Mouse (Mus musculus) 3134 (cell line): ENCODE data around the gene Flrt2.
A peak's percentile ranks its signal among the peaks of the same experiment; 100 is the strongest.

Experiments
- DNase-seq: peaks from one replicate; pipeline ENCODE4 v3.0.0-alpha.2; 2011; ENCODE audit warnings: low spot score; ENCODE audit not compliant: insufficient read length; ENCODE audit errors: extremely low read depth

Flrt2 gene

DNA sequence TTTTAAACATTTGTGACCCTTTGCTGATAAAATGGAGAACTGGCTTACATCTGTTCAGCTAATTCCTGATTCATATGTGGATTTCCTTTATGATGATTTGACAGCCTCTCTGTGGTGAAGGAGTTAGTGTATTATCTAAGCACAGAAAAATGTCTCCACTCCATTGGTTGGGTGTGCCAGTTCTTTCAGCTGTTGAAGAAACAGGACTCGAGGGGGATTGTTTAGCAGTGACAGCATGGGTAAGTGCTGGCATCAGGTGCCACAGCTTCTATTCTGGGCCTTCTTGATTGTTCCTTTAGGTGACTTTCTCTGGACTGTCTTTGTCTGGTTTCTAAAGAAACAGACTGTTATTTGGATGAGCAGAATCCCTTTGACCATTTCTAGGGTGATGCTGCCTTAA lies 42.0 kb downstream of the Flrt2 start:
- no peak for DNase-seq

DNA sequence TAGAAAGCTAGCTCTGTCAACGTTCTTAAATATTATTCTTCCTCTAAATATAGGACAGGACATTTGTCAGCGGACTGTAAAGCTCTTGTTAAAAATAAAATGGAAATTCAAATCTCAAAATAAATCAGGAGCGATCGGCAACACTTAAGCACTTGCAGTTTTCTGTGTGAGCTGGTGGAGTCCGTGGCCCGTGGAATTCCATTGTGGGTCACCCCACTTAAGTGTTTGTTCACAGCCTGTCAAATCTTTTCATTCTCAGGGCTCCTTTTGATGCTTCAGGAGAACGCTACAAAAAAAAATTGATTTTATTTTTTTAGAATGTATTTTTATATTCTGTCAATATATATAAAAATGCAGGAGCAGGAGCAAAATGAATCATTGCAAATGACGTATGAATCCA lies 45.5 kb downstream of the Flrt2 start:
- no peak for DNase-seq

DNA sequence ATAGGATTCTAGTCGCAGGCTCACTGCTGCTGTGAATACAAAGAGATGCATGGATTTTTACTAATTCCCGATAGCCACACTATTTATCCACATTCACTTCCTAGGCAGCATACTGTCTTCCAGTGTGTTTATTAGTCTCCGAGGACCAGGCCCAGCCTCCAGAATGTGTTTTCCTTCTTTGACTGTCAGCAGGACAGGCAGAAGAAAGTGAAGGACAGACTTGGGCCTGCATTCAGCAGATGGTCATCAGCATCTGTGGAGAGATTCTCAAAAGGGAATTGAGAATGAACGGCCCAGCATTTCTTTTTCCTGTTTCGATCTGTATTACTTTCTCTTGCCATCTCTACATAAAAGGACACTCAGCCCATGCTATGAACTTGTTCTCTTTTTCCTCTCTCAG lies 46.0 kb downstream of the Flrt2 start:
- DNase-seq: no peak

DNA sequence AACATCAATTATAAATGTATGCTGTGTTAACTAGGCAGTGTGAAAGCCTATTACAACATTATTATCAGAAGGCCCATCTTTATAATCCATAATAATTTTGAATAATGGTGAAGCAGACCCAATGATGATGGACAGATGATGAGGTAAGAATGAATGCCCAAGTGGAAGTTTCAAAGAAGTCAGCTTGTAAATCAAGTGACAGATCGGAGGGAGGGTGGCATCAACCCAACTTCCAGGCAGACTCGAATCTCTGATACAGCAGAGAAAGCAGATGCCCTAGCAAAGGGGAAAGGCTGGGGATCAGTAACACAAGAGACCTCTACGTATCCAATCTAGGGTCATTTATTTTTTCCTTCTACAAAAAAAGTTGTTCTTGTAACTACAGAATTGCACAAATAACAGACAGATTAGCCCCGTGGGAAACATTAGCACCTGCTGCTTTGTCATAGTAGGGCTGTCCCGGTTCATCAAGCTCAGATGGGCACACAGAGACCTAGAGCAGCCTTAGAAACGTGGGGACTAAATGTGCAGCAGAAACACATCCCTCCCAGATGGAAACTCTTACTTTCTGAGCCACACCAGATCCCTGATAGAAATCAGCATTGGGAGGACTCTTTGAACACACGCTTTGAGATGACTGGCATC lies 46.6 kb downstream of the Flrt2 start:
- no peak for DNase-seq

DNA sequence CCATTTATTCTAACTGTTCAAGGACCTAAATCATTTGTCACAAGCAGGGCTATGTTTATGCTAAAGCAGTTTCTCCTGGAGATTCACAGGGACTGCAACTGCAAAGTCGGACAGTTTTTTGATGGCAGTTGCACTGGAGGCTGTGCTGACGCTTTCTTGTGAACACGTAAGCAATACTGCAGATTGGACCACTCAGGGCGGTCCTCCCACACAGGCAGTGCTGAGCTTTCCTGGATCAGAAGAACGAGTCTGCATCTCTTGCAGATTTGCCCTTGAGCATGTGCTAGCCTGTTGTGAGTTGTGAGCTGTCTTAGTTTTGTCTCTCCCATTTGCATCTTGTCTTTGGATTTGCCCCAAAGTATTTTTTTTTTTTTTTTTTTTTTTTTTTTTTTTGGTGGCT lies 47.7 kb downstream of the Flrt2 start:
- DNase-seq: no peak

DNA sequence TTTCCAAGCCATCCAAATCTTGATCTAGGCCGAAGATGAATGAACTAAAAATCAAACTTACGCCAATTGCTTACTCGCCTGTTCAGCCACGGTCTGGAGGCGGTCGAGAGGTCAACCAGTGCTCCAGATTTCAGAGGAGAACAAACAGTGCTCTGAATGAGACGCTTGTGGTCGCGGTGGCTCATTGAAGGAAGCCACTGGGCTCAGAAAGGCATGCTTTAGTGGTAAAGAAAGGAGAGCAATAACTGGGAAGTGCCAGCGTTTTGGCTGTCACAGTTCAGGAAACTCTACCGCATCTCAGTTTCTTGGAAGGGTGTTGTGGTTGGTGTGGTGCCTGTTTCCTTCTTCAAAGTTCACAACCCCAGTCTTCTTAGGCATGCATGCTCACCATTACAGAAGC lies 49.3 kb downstream of the Flrt2 start:
- no peak for DNase-seq

DNA sequence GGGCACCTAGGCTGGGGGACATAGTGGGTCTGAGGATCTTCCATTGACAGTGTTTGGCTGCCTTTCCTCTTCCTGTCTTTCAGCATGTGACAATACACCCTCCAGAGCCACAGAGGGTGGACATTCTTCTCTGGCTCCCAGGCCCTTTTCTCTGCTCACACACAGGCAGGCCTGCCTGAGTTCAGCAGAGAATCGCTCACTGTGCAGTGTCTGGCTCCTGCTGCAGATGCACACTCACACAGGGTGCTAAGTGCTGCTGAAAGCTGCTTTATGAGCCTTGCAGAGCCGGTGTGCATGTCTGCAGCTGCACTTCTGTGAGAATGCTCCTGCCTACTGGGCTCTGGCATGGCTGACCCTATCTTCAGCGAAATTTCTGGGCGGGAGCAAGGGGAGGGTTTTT lies 52.3 kb downstream of the Flrt2 start:
- no peak for DNase-seq

DNA sequence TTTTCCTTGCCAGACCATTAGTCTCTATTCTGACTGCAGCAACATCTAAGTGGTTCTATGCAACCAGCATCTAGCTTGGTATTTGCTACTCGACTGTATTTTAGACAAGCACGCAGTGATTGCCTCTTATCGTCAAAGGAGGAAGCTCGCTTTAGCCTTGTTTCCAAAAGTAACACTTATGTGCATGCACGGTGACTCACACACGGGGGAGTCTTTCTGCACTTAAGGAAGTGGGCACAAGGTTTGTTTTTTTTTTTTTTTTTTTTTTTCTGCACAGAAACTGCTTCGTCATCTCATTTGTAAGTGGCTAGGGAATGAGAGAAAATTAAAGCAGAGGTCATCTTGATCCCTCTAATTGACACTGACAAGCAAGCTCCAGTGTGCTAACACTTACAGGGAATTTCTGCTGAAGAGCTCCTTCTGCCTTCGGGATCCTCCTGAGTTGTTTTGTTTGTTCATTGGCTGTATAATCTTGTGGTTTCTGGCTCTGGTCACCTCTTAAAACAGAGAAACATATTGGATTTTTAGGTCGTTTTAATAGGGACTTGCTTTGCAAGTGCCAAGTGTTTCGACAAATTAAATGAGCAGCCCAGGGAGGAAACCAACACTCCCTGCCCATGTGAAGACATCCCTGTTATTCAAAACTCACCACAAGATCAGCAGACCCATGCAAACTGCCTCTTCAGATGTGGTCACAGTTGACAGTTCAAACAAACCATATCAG lies 55.0 kb downstream of the Flrt2 start:
- peak; percentile 32 for DNase-seq

DNA sequence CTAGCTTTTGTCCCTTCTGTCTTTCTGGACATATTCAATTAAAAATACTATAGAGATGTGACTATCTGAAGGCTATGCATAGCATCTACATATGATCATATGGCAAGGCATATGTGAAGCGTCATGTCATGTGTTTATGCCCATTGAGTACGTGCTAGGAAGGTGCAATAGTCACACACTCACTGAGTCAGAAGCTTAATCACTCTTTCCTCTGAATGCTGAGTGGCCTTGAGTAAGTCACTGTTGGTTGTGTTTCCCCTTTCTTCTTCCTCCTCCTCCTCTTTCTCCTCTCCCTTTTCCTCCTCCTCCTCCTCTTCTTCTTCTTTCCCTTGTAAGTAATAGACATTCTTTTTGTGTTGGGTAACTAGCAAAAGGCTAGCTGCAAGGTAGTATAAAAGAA lies 56.7 kb downstream of the Flrt2 start:
- DNase-seq: no peak

DNA sequence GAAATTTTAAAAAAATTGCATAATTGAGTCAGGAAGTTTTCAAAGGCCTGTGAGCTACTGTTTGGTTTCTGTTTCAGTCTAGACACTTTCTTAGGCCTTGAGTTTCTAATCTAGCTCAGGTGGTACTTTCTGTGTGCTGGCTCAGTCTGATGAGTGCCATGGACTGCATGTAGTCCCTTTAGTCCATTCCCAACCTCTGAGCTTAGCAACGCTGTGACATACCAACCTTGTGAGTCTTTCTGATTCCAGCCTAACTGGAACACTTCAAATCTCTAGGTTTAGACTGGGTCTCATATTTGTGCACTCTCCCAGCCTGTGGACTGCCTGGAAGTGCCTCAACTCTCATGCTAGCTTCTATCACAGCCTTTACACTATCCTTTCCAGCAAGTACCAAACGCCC lies 57.2 kb downstream of the Flrt2 start:
- DNase-seq: no peak

DNA sequence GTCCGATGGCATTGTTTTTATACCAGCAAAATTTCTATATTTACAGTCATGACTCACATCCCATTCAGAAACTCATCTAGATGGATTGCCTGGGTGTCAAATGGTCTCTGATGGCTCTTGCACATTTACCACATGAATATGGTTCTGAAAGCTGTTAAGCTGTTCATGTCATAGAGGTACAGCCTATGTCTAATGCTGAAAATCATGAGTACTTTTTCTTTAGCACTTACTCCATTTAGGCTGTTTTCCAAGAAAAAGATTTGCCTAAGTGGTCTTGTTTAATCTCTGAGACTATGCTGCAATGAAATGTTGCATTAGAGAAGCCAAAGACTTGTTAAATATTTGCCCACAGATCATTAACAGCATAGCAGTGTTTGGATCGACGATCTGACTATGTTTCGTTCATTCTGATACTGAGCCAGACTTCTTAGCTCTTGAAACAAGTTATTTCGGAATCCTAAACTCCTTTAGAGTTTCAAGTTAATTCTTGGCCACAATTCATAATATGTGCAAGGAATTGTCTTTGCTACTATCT lies 67.3 kb downstream of the Flrt2 start:
- no peak for DNase-seq

DNA sequence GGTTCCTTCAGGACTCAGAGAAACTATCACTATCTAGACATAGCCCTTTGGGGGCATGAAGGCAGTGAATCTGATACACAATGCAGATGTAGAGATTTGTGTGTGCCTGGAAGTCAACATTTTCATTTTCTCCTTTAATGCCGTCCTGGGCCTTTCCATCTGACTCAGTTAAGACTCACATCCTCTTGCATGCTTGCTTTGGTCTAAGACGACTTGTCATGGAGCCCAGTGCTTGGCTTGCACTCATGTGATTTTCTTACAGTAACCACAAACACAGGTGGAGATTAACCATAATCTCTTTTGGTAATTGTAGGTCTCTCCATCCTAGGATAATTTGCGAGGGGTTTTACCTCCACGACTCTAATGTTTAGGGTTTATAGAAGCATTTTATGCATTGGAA lies 73.2 kb downstream of the Flrt2 start:
- DNase-seq: peak; percentile 9

DNA sequence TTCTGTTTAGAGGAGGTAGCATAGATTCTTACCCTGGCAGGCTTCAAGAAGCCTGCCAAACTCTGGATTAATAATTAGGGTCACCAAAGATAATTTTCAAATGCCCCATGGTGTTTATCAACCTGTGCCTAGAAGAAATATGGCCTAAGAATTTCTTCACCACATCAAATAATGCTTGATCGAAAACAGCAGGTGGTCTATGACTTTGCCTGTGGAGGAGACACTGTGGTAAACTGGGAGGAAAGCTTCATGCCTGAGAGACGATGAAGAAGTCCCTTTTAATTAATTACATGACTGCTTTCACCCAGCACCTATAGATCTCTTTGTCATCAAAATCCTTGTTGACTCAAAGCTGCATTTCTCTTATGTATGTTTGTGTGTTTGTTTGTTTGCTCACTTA lies 77.0 kb downstream of the Flrt2 start:
- DNase-seq: no peak

DNA sequence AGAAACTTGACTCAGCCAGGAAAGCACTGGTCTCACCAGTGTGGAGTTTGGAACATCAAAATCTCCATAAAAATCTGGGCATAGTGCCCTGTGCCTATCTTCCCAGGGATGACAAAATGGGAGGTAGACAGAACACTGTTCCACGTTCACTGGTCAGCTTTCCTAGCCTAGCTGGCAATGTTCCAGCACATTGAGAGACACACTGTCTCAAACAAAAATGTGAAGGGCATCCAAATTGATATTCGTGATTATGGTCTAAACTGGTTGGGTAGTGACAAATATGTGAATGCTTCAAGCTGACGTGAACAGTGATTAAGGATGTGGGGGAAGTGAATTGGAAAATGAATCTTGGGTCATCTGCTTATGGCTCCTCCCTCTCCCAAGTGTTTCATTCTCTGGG lies 78.2 kb downstream of the Flrt2 start:
- DNase-seq: no peak

DNA sequence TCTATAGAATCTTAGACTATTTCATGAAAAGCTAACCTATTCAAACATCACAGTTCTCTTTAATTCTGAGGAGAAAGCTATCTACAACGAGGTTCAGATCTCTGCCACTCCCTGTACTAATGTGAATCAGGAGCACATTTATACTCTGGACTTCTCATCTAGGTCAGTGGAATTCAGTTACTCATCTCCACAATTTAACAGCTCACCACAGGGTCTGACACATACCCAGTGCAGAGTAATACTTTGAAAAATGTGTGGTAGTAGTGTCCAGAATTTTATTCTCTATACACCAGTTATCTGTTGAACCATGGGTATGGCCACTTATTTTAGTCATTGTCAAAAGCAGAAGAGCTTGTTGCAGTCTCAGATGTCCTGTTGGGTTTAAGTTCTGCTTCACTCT lies 98.1 kb downstream of the Flrt2 start:
- DNase-seq: peak; percentile 7

DNA sequence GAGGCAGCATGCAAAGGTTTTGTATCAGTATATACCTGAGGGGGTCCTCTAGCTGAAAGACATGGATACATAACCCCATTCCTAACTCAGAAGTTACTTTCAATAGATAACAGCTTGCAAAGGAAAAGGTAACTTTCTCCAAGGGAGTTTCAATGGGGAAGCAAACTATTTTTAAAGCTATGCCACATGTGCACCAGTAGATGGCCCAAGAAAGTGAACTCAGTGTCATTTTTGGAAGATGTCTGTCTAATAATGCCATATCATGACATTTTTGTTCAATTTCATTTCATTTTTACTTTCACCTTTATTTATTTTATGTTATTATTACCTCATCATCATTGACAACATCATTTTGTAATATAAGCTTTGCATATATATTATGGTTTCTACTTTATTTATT lies 124.6 kb downstream of the Flrt2 start:
- DNase-seq: no peak
